Mouse (Mus musculus): Measurements from ENCODE around the gene Hoxc12.

DNA sequence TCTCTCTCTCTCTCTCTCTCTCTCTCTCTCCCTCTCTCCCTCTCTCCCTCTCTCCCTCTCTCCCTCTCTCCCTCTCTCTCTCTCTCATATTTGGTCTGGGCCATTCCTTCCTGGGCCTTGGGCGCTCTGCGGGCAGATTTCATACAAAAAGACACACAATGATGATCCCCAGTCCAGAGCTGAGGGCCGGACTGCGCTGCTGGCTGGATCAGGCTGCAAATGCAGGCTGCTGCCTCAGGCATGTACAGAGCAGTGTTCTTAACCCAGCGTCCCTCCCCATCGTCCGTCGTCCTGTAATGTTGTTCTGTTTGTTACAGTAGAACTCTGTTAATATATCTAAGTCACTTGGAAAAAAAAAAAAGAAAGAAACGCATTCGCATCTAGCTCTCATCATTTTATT, 48.0 kb downstream of the Hoxc12 start:
- TF ChIP-seq GATA1 (IDR thresholded peaks at IDR 0.05; ENCODE audit: borderline replicate concordance, low read length), result no peak
- no peak for TF ChIP-seq FLI1 (IDR thresholded peaks at IDR 0.05; ENCODE audit: low read length)
